Mouse (Mus musculus) ovary, postnatal 10 days (tissue): ENCODE results near the gene Msh5.
"Not testable (repeated sequence)": the region's sequence is repeated elsewhere in the genome, so short reads cannot be mapped to it uniquely, and the experiment has no call there.

Experiments used
- DNase-seq: peaks from one replicate; pipeline ENCODE4 v3.0.0; 2022; ENCODE audit warnings: low spot score

Gene Msh5

GRCm38 (mm10) chr17:35023756-35024155, 22.8 kb downstream of the Msh5 start:
- no peak for DNase-seq

- no peak for DNase-seq
Measured at GRCm38 (mm10) chr17:35023221-35023620, 23.3 kb downstream of the Msh5 start.

GRCm38 (mm10) chr17:35022541-35023060, 23.9 kb downstream of the Msh5 start:
- DNase-seq: no peak

GRCm38 (mm10) chr17:35021842-35022477, 24.6 kb downstream of the Msh5 start:
- DNase-seq: no peak

GRCm38 (mm10) chr17:35021163-35021808, 25.3 kb downstream of the Msh5 start:
- DNase-seq: peak; percentile 92

GRCm38 (mm10) chr17:35020551-35020950, 26.0 kb downstream of the Msh5 start:
- DNase-seq: no peak

GRCm38 (mm10) chr17:35019894-35020293, 26.7 kb downstream of the Msh5 start:
- no peak for DNase-seq

GRCm38 (mm10) chr17:35018171-35018570, 28.4 kb downstream of the Msh5 start:
- DNase-seq: no peak

GRCm38 (mm10) chr17:35017706-35018030, 28.9 kb downstream of the Msh5 start:
- no peak for DNase-seq

GRCm38 (mm10) chr17:35016791-35017705, 29.5 kb downstream of the Msh5 start:
- no peak for DNase-seq

- DNase-seq: no peak
Measured at GRCm38 (mm10) chr17:35016376-35016775, 30.2 kb downstream of the Msh5 start, which contains the start of gene Vwa7. Gene Vwa7, plus strand, starts transcription at chr17:35016579.

- DNase-seq: no peak
Measured at GRCm38 (mm10) chr17:35015296-35015695, 31.2 kb downstream of the Msh5 start.

GRCm38 (mm10) chr17:35013221-35013620, 33.3 kb downstream of the Msh5 start:
- DNase-seq: no peak

- no peak for DNase-seq
Measured at GRCm38 (mm10) chr17:35012430-35012829, 34.1 kb downstream of the Msh5 start.

GRCm38 (mm10) chr17:35011440-35011839, 35.1 kb downstream of the Msh5 start:
- no peak for DNase-seq

- no peak for DNase-seq
Measured at GRCm38 (mm10) chr17:35009586-35009985, 37.0 kb downstream of the Msh5 start.

GRCm38 (mm10) chr17:35007387-35007991, 39.1 kb downstream of the Msh5 start:
- DNase-seq: no peak

- not testable (repeated sequence) for DNase-seq
Measured at GRCm38 (mm10) chr17:35005902-35006301, 40.6 kb downstream of the Msh5 start.

- no peak for DNase-seq
Measured at GRCm38 (mm10) chr17:35005158-35005557, 41.4 kb downstream of the Msh5 start.

GRCm38 (mm10) chr17:35004075-35004717, 42.3 kb downstream of the Msh5 start:
- DNase-seq: no peak

- no peak for DNase-seq
Measured at GRCm38 (mm10) chr17:35003022-35003838, 43.3 kb downstream of the Msh5 start.
